Mouse (Mus musculus): ENCODE data around the gene Gm42417.
A peak's percentile ranks its signal among the peaks of the same experiment; 100 is the strongest.

Gene Gm42417

GRCm38 (mm10) chr1:36523332-36524013 lies 15.8 kb downstream of the Gm42417 start:
- DNase-seq (ENCODE audit: extremely low spot score, low read depth, low spot score), result no peak

GRCm38 (mm10) chr1:36522210-36522609 lies 17.0 kb downstream of the Gm42417 start:
- no peak for DNase-seq (ENCODE audit: extremely low spot score, low read depth, low spot score)

- DNase-seq (ENCODE audit: extremely low spot score, low read depth, low spot score), result no peak
Observed at GRCm38 (mm10) chr1:36519626-36520025, 19.6 kb downstream of the Gm42417 start.

GRCm38 (mm10) chr1:36518259-36518658 lies 21.0 kb downstream of the Gm42417 start:
- no peak for DNase-seq (ENCODE audit: extremely low spot score, low read depth, low spot score)

GRCm38 (mm10) chr1:36513718-36514117 lies 25.5 kb downstream of the Gm42417 start:
- DNase-seq (ENCODE audit: extremely low spot score, low read depth, low spot score), result no peak

GRCm38 (mm10) chr1:36513310-36513709 lies 25.9 kb downstream of the Gm42417 start:
- no peak for DNase-seq (ENCODE audit: extremely low spot score, low read depth, low spot score)

GRCm38 (mm10) chr1:36512966-36513280 lies 26.3 kb downstream of the Gm42417 start:
- no peak for DNase-seq (ENCODE audit: extremely low spot score, low read depth, low spot score)

GRCm38 (mm10) chr1:36512089-36512965 lies 26.9 kb downstream of the Gm42417 start:
- no peak for DNase-seq (ENCODE audit: extremely low spot score, low read depth, low spot score)

GRCm38 (mm10) chr1:36511289-36512021 lies 27.8 kb downstream of the Gm42417 start, which contains the start of gene Cnnm3:
TSS of gene Cnnm3 (plus strand) at chr1:36511867.
- DNase-seq (ENCODE audit: extremely low spot score, low read depth, low spot score), result peak; percentile 80

GRCm38 (mm10) chr1:36508238-36508637 lies 31.0 kb downstream of the Gm42417 start:
- DNase-seq (ENCODE audit: extremely low spot score, low read depth, low spot score), result no peak

- DNase-seq (ENCODE audit: extremely low spot score, low read depth, low spot score), result peak; percentile 66
Observed at GRCm38 (mm10) chr1:36501261-36501660, 38.0 kb downstream of the Gm42417 start.

- no peak for DNase-seq (ENCODE audit: extremely low spot score, low read depth, low spot score)
Observed at GRCm38 (mm10) chr1:36497312-36497711, 41.9 kb downstream of the Gm42417 start.

- DNase-seq (ENCODE audit: extremely low spot score, low read depth, low spot score), result no peak
Observed at GRCm38 (mm10) chr1:36496719-36497118, 42.5 kb downstream of the Gm42417 start.

- no peak for DNase-seq (ENCODE audit: extremely low spot score, low read depth, low spot score)
Observed at GRCm38 (mm10) chr1:36493299-36493698, 45.9 kb downstream of the Gm42417 start.

GRCm38 (mm10) chr1:36492416-36493139 lies 46.7 kb downstream of the Gm42417 start:
- DNase-seq (ENCODE audit: extremely low spot score, low read depth, low spot score), result no peak

- no peak for DNase-seq (ENCODE audit: extremely low spot score, low read depth, low spot score)
Observed at GRCm38 (mm10) chr1:36489661-36490060, 49.6 kb downstream of the Gm42417 start.

- DNase-seq (ENCODE audit: extremely low spot score, low read depth, low spot score), result no peak
Observed at GRCm38 (mm10) chr1:36487111-36487510, 52.1 kb downstream of the Gm42417 start.

- no peak for DNase-seq (ENCODE audit: extremely low spot score, low read depth, low spot score)
Observed at GRCm38 (mm10) chr1:36485080-36485479, 54.1 kb downstream of the Gm42417 start.

- DNase-seq (ENCODE audit: extremely low spot score, low read depth, low spot score), result no peak
Observed at GRCm38 (mm10) chr1:36483825-36484224, 55.4 kb downstream of the Gm42417 start.

Measured in hindlimb bud, embryonic 11.5 days (tissue).